Mouse (Mus musculus) hindbrain, embryonic 11.5 days (tissue): ENCODE measurements at regions not wholly inside any gene's neighbourhood (a gene's known extent, or its start where the extent isn't known, plus 50 kb on each side); places are given as distances from the start of the nearest gene placed in this dataset.
"Not testable (repeated sequence)": the region's sequence is repeated elsewhere in the genome, so short reads cannot be mapped to it uniquely, and the experiment has no call there.

ENCODE experiments used
- ATAC-seq: fragments of 200-750 bp; cut with Nextera tagmentation; 2 replicates; pipeline ENCODE4 v1.8.0; 2017; ENCODE audit warnings: mild to moderate bottlenecking, moderate TSS enrichment, moderate library complexity; ENCODE audit not compliant: low FRiP score
- DNase-seq: peaks from one replicate; pipeline ENCODE4 v3.0.0-alpha.2; 2015; ENCODE audit warnings: low spot score
- H3K27ac ChIP-seq: fragments of 300-500 bp; sonication (generic); 2 replicates; pipeline ENCODE4 v1.5.1; 2014; ENCODE audit warnings: mild to moderate bottlenecking, low read depth, low read length
- H3K27me3 ChIP-seq: fragments of 300-500 bp; sonication (generic); 2 replicates; pipeline ENCODE4 v1.6.1; 2014; ENCODE audit warnings: mild to moderate bottlenecking, low read length, moderate library complexity, mixed read lengths; ENCODE audit not compliant: control insufficient read depth, insufficient read depth
- H3K36me3 ChIP-seq: fragments of 300-500 bp; sonication (generic); 2 replicates; pipeline ENCODE4 v1.6.1; 2014; ENCODE audit warnings: mild to moderate bottlenecking, low read length, moderate library complexity, mixed read lengths; ENCODE audit not compliant: control insufficient read depth, insufficient read depth
- H3K4me1 ChIP-seq: fragments of 300-500 bp; sonication (generic); replicated peaks from 2 replicates; pipeline ENCODE4 v1.6.1; 2014; ENCODE audit warnings: low read length, mixed read lengths; ENCODE audit not compliant: control insufficient read depth, insufficient read depth
- H3K4me2 ChIP-seq: fragments of 300-500 bp; sonication (generic); replicated peaks from 2 replicates; pipeline ENCODE4 v1.6.1; 2014; ENCODE audit warnings: mild to moderate bottlenecking, low read depth, low read length
- H3K4me3 ChIP-seq: fragments of 300-500 bp; sonication (generic); 2 replicates; pipeline ENCODE4 v1.5.1; 2014; ENCODE audit warnings: low read depth, low read length
- H3K9ac ChIP-seq: fragments of 300-500 bp; sonication (generic); 2 replicates; pipeline ENCODE4 v1.6.1; 2014; ENCODE audit warnings: low read depth, low read length
- H3K9me3 ChIP-seq: fragments of 300-500 bp; sonication (generic); 2 replicates; pipeline ENCODE4 v1.6.1; 2016; ENCODE audit warnings: low read length; ENCODE audit not compliant: control insufficient read depth
- WGBS: fragments of 180-500 bp; shearing (Covaris S2); extraction: QIAGEN DNeasy Blood & Tissue Kit; methylation state at CpG from one replicate; pipeline ENCODE4 v1.1.7; 2014; 5-methylcytosine and 5-hydroxymethylcytosine counted together

- no peak overlapping the region for H3K9ac ChIP-seq
- H3K9me3 ChIP-seq: no peaks in the 10 kb centered on the region
- H3K36me3 ChIP-seq: no peaks in the 10 kb centered on the region
- no peak for ATAC-seq
- no peak overlapping the region for H3K4me3 ChIP-seq
- no peak overlapping the region for H3K27ac ChIP-seq
- no peak for DNase-seq
- H3K4me1 ChIP-seq: no peaks in the 10 kb centered on the region
- no peaks in the 10 kb centered on the region for H3K27me3 ChIP-seq
- H3K4me2 ChIP-seq: no peak overlapping the region
- 52% methylated on average over 3 of the region's 3 CpGs for WGBS
These were observed 72.8 kb downstream of the Fam161a start for GRCm38 (mm10) chr11:23079936-23080794.

GRCm38 (mm10) chr11:23081616-23082015 lies 74.3 kb downstream of the Fam161a start:
- no peaks in the 10 kb centered on the region for H3K9me3 ChIP-seq
- no peak for ATAC-seq

GRCm38 (mm10) chr11:23083811-23084210 lies 76.5 kb downstream of the Fam161a start:
- H3K9ac ChIP-seq, H3K27ac ChIP-seq, ATAC-seq, H3K27me3 ChIP-seq, H3K9me3 ChIP-seq, H3K4me1 ChIP-seq, H3K4me2 ChIP-seq, H3K4me3 ChIP-seq, DNase-seq, H3K36me3 ChIP-seq: not testable (repeated sequence)
- WGBS: 85% methylated on average over 2 of the region's 2 CpGs

More at GRCm38 (mm10) chr11:23081616-23082015, 74.3 kb downstream of the Fam161a start:
- H3K4me1 ChIP-seq: no peaks in the 10 kb centered on the region
- WGBS: 61% methylated on average over 4 of the region's 4 CpGs
- H3K9ac ChIP-seq: no peak overlapping the region
- H3K27me3 ChIP-seq: no peaks in the 10 kb centered on the region
- H3K4me3 ChIP-seq: no peak overlapping the region
- DNase-seq: no peak
- no peak overlapping the region for H3K27ac ChIP-seq
- no peaks in the 10 kb centered on the region for H3K36me3 ChIP-seq
- no peak overlapping the region for H3K4me2 ChIP-seq

GRCm38 (mm10) chr11:23095287-23095686 lies 88.0 kb downstream of the Fam161a start:
- no peaks in the 10 kb centered on the region for H3K4me1 ChIP-seq
- H3K9me3 ChIP-seq: no peaks in the 10 kb centered on the region
- H3K9ac ChIP-seq: no peak overlapping the region
- no peaks in the 10 kb centered on the region for H3K36me3 ChIP-seq
- DNase-seq: no peak
- no peak overlapping the region for H3K4me3 ChIP-seq
- H3K27ac ChIP-seq: no peak overlapping the region
- WGBS: 84% methylated on average over 5 of the region's 5 CpGs
- ATAC-seq: no peak
- no peak overlapping the region for H3K4me2 ChIP-seq
- no peaks in the 10 kb centered on the region for H3K27me3 ChIP-seq

GRCm38 (mm10) chr11:23095723-23096122 lies 88.4 kb downstream of the Fam161a start:
- not testable (repeated sequence) for H3K9me3 ChIP-seq, H3K27ac ChIP-seq, DNase-seq, H3K4me2 ChIP-seq, H3K27me3 ChIP-seq, H3K9ac ChIP-seq, H3K36me3 ChIP-seq, ATAC-seq, H3K4me1 ChIP-seq, H3K4me3 ChIP-seq
- 61% methylated on average over 1 of the region's 1 CpGs for WGBS

- Histone ChIP-seq H3K27me3 (no peaks in the 10 kb centered on the region), H3K4me2 (no peak overlapping the region), H3K36me3 (no peaks in the 10 kb centered on the region), H3K4me1 (no peaks in the 10 kb centered on the region), H3K9me3 (no peaks in the 10 kb centered on the region), H3K9ac (no peak overlapping the region), H3K4me3 (no peak overlapping the region), H3K27ac (no peak overlapping the region)
- 64% methylated on average over 2 of the region's 2 CpGs for WGBS
- DNase-seq (no peak), ATAC-seq (no peak)
These were observed 89.3 kb downstream of the Fam161a start for GRCm38 (mm10) chr11:23096451-23097222.

- Histone ChIP-seq H3K4me3 (no peak overlapping the region), H3K4me2 (no peak overlapping the region), H3K9me3 (no peaks in the 10 kb centered on the region), H3K9ac (no peak overlapping the region), H3K27ac (no peak overlapping the region), H3K27me3 (no peaks in the 10 kb centered on the region), H3K4me1 (no peaks in the 10 kb centered on the region), H3K36me3 (no peaks in the 10 kb centered on the region)
- 81% methylated on average over 2 of the region's 2 CpGs for WGBS
- no peak for ATAC-seq
- no peak for DNase-seq
These were observed 89.8 kb downstream of the Fam161a start for GRCm38 (mm10) chr11:23097223-23097490.

- Histone ChIP-seq H3K9ac (no peak overlapping the region), H3K4me3 (no peak overlapping the region), H3K4me2 (no peak overlapping the region), H3K27me3 (no peaks in the 10 kb centered on the region), H3K27ac (no peak overlapping the region), H3K4me1 (no peaks in the 10 kb centered on the region), H3K9me3 (no peaks in the 10 kb centered on the region), H3K36me3 (no peaks in the 10 kb centered on the region)
- DNase-seq (no peak), ATAC-seq (no peak)
- 86% methylated on average over 9 of the region's 9 CpGs for WGBS
These were observed 107.3 kb downstream of the Fam161a start for GRCm38 (mm10) chr11:23114636-23115035.
